Mouse (Mus musculus) pancreas, adult 10 weeks (tissue): Measurements from ENCODE around the gene Gm17577. TPM values are rescaled to one million over a fixed set of nuclear protein-coding genes. Genes with fewer than 3 reads are reported as not detected.

Experiments used
- polyA plus RNA-seq: library from polyadenylated mRNA; stranded (reverse); fragments of 350-450 nt; fragmentation: Illumina TruSeq; extraction: RNeasy Lipid Tissue Mini Kit (QIAGEN cat#74804); gene quantifications from one replicate; pipeline ENCODE4 v1.2.3, GENCODE M21; 2015; ENCODE audit warnings: low read depth, low replicate concordance; ENCODE audit not compliant: insufficient read depth

Gene Gm17577
- not detected for polyA plus RNA-seq

DNA sequence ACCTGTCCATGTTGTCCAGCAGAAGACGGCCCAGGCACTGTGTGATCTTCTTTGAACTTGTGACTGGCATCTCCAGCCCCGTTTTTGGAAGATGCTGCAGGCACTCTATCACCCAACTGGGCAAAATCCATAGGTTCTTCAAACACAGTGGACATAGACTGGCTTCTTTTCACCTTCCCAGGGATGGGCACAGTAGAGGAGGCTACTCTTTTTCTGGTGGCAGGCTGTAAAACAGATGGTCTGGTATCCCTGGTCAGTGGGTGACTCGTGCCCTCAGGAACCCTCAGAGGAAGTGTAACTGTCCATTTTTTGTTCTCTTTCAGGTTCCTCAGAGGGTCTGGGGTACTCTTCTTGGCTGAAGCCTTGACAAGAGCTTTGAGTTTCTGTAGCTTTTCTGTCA, at the start of gene Gm17577:
Gene Gm17577 (minus strand): TSS at position 101 of the 400 bp plus-strand sequence.

DNA sequence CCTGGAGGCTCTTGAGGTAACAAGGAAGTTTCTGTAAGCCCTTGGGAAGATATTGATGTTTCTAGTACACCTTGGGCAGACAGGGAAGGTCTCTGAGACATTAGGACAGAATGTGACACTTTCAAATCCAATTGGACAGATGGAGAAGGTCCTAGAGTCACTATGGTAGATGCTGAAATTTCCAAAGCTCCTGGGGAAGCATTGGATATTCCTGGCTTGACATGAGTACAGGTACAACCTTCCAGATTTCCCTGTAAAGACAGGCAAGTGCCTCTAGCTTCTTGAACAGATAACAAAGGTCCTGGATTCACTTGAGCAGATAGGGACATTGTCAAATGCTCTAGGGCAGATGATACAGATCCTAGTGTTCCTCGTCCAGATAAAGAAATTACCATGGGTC, 24.3 kb downstream of the Gm17577 start, which contains the start of gene Srsx:
Gene Srsx (minus strand): TSS at position 101 of the 400 bp plus-strand sequence.

Other genes with a start within 250 kb of the Gm17577 start
- gene Gm17521, start 217.2 kb downstream of the Gm17577 start, polyA plus RNA-seq: not detected
- gene Cldn34c1, start 143.4 kb downstream of the Gm17577 start, polyA plus RNA-seq: 0.55 TPM
- not detected for gene Srsx, start 24.4 kb downstream of the Gm17577 start, polyA plus RNA-seq